Mouse (Mus musculus) bone marrow, adult 2 months (tissue): ENCODE results near the gene Tma7.

ENCODE experiments used
- CTCF ChIP-seq: fragments of 200-500 bp; IDR thresholded peaks from 2 replicates; pipeline ENCODE4 v1.5.1; 2011; ENCODE audit warnings: low read length, control low read depth; ENCODE audit not compliant: control insufficient read depth, insufficient read depth
- POLR2A ChIP-seq: fragments of 200-500 bp; IDR thresholded peaks from 2 replicates; pipeline ENCODE4 v1.6.1; 2011; ENCODE audit warnings: low read depth, mild to moderate bottlenecking, control low read depth, low read length, borderline replicate concordance; ENCODE audit not compliant: control insufficient read depth

DNA sequence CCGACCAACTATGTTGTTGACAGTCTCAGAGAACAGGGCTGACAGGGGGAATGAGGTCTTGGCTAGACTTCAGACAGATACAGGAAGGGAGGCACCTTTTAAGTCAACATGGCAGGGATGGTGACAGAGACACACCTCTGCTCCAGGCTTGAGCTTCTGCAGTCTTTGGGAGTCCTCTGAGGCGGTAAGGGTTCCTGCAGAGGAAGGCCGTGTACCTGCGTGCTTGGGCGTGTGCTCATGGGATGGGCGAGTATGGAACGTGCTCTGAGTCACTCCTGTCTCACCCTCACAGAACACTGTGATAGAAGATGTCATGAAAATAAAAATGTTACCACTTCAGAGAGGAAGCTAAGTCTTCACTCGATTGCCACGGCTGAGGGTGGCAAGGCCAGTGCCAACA, 37.2 kb upstream of the Tma7 start:
- TF ChIP-seq CTCF (no peak), POLR2A (no peak)
